Mouse (Mus musculus) layer of hippocampus, adult 8-10 months (tissue): ENCODE results near the gene Tpsg1. TPM values are rescaled to one million over a fixed set of nuclear protein-coding genes. Genes with fewer than 3 reads are reported as not detected.

Experiments
- DNase-seq, 2 experiments: peaks; one replicate each; pipeline ENCODE4 v3.0.0; 2022; ENCODE audit warnings: low spot score in 2 of 2
- total RNA-seq, 4 experiments: library from RNA; stranded (reverse); gene quantifications; 2 replicates each; pipeline ENCODE4 v1.2.4; 2022

Tpsg1 gene
- total RNA-seq, 4 experiments from 2014 or later: 0.47 TPM; not detected in 3

DNA sequence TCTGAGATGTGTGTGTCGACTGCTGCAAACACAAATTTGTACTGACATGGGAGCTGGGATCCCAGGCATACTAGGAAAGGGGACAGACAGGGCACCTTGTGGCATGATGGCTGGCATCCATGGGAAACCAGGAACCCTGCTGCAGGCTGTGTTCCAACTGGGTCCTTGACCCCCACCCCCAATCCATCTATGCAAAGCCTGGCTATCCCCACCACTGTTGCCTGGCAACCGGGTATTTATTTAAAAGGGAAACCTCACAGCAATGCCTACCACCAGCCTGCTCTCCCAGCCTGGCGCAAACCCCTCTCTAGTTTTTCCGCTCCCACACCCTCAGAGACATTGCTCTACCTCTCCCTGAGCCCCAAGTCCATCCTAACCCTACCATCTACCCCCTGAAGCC lies 38.3 kb downstream of the Tpsg1 start:
- DNase-seq: no peak

DNA sequence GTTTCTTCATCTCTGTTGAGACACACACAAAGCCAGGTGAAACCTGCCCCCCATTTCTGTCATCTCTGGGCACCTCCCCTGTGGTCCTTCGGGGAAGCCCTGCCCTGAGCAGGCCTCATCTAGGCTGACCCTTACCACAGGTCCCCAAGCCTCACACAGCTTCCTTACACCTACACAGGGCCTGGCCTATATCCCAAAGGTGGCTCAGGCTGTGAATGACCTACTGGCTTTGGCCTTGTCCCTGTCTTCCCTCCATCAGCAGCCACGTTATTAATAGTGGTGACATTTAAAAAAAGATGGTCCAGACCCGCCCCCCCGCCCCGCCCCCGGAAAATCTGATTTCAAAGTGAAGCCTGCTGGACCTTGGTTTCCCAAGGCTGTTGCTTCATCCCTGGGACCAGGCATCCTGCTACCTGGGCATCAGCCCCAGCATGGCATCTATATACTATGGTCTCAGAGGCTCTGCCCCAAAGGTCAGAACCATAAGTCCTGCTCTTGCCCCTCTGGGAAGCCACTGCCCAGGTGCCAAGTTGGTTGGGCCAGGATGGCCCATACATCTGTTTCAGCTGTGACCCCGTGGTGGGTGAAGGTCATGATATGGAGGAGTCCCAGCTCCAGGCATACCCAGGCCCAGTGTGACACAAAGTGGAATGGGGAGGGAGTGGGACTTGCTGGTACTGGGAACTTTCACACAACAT lies 39.4 kb downstream of the Tpsg1 start:
- DNase-seq: no peak

- DNase-seq: no peak
Measured at GRCm38 (mm10) chr17:25409621-25410020, 40.5 kb downstream of the Tpsg1 start.

DNA sequence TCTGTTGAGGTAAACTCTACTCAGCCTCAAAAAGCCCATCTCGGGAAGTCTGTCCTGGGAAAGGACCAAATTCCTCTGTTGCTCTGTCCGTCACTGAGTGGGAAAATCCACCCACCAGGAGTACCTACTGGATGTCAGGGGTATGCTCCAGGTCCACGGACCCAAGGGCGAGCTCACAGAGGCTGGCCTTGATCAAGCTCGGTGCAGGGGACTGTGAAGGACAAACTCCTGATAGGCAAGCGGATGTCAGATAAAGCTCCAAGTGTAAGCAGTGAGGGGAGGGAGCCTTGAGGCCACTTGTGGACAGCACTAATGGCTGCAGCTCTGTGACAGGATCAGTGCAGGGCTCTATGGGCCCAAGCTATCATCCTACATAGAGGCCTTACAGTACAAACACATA lies 41.1 kb downstream of the Tpsg1 start:
- no peak for DNase-seq

GRCm38 (mm10) chr17:25410786-25411185 lies 41.7 kb downstream of the Tpsg1 start:
- DNase-seq: no peak

DNA sequence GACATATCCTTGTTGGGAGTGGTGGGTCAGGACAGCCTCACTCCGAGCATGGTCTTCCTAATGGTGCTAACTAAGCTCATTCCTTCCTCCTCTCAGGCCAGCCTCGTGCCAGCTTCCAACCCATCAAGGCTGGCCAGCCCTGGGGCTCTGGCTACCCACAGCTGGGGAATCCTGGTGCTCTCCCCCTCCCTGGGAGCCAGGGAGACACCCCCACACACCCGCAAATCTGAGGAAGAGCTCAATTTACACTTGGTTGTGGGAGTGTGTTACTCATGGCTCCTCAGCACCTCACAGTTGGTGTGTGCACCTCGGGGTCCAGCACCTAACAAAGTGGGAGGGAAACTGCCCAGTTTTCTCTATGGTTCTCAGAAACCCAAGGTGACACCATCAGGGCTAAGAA lies 42.2 kb downstream of the Tpsg1 start:
- no peak for DNase-seq

DNA sequence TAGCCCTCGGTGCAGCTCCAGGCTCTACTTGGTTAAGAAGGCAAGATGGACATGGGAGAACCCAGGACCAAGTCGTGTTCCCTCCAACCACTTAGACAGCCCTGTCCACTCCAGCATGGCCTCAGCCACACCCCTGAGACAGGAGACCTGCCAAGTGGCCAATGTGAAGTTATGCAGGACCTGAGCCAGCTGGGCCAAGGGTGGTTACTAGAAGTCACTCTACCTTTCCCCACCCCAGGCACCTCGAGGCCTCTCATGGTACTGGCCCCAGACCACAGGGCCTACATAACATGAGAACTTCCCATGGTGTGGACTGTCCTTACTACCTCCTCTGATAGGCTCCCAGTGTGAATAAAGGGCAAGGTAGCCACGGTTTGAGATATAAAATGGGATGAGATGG lies 45.1 kb downstream of the Tpsg1 start:
- DNase-seq: no peak

DNA sequence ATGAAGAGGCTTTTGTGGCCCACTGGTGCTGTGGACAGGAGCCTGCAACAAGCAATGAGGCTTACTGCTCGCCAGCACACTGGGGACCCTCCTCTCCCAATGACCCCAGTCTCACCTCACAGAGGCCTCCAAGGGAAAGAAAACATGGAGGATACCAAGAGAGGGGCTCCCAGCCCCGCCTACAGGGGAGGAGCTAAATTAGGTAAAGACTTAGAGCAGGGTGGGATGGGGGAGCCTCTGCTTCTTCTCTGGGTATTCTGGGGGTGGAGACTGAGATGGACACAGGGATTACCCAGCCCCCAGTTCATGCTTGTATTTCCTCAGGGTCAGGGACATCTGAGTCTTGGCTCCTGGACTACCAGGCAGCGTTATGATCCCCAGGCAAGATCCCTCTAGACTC lies 45.8 kb downstream of the Tpsg1 start:
- DNase-seq: no peak

DNA sequence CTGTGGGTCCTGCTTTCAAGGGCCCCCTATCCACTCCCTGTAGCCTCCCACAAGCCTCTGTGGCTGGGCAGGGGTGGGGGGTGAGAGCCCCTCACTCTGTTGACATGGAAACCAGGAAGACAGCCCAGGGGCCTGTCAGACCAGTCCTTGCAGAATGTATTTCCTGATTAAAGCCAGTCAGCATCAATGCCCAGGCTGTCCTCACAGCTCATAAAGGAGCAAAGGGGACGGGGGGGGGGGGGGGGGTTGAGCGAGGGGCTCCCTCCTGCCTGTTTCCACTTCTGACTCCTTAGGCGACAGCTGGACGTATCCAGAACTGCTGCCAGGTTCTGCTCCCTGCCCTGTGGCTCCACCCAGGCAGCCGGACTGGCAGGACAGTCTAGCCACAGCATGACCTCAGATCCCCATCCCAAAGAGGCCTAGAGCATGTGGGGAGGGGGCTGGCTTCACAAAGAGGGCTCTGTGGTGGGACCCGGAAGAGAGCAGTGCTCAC lies 46.4 kb downstream of the Tpsg1 start:
- DNase-seq: no peak

GRCm38 (mm10) chr17:25416219-25416618 lies 47.1 kb downstream of the Tpsg1 start:
- no peak for DNase-seq

- no peak for DNase-seq
Measured at GRCm38 (mm10) chr17:25417990-25418389, 48.9 kb downstream of the Tpsg1 start.

GRCm38 (mm10) chr17:25418926-25419325 lies 49.9 kb downstream of the Tpsg1 start:
- peak; percentile 65 to 68 for DNase-seq

DNA sequence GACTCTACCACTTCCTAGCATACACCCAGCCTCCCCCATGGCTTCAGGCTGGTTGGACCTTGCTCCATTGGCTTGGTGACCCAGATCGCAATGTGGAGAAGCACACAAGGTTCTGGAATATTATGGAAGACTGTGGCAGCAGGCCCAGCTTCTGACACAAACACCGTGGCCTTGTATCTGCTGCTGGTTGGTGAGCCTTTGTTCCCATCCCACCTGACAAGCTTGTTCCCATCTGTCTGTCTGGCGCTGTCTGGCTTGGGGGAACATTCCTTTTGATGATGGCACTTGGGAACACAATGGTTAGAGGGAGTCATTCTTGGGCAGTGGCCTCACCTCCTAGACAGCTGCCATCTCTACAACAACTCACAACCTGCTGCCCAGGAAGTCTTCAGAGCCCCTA lies 51.9 kb downstream of the Tpsg1 start:
- peak in 1 of 2 experiments; percentile 57 for DNase-seq

Other genes starting within 250 kb of the Tpsg1 start
- 1 to 10 TPM in 3 of 4 experiments, under 1 TPM in 1; 0.89 to 3.9 (median 1.8) TPM for gene Ptx4, start 248.5 kb upstream of the Tpsg1 start, total RNA-seq
- gene Clcn7, start 235.9 kb upstream of the Tpsg1 start, total RNA-seq: 10 to 100 TPM; 54.7 to 61.5 (median 58.9) TPM
- gene Ccdc154, start 206.8 kb upstream of the Tpsg1 start, total RNA-seq: under 1 TPM in 1 of 4 experiments, not detected in 3; 0.18 TPM
- gene Gm38655, start 193.8 kb upstream of the Tpsg1 start, total RNA-seq: not detected
- 10 to 100 TPM; 19.7 to 21.1 (median 20.8) TPM for gene BC003965, start 184.7 kb upstream of the Tpsg1 start, total RNA-seq
- gene Unkl, start 180.9 kb upstream of the Tpsg1 start, total RNA-seq: 10 to 100 TPM; 36.0 to 42.6 (median 39.6) TPM
- gene Gnptg, start 129.1 kb upstream of the Tpsg1 start, total RNA-seq: 10 to 100 TPM; 70.8 to 79.1 (median 76.3) TPM
- 10 to 100 TPM; 22.9 to 28.4 (median 24.9) TPM for gene Tsr3, start 129.1 kb upstream of the Tpsg1 start, total RNA-seq
- gene Baiap3, start 112.9 kb upstream of the Tpsg1 start, total RNA-seq: 10 to 100 TPM in 3 of 4 experiments, 1 to 10 TPM in 1; 9.6 to 16.7 (median 11.0) TPM
- 100 to 1,000 TPM; 212 to 231 (median 228) TPM for gene Ube2i, start 94.7 kb upstream of the Tpsg1 start, total RNA-seq
- gene Prss34, start 70.9 kb upstream of the Tpsg1 start, total RNA-seq: not detected
- not detected for gene Prss28, start 60.6 kb upstream of the Tpsg1 start, total RNA-seq
- gene Prss29, start 50.6 kb upstream of the Tpsg1 start, total RNA-seq: not detected
- not detected for gene Tpsab1, start 23.7 kb upstream of the Tpsg1 start, total RNA-seq
- gene Tpsb2, start 3.0 kb upstream of the Tpsg1 start, total RNA-seq: 1 to 10 TPM in 1 of 4 experiments, under 1 TPM in 3; 0.31 to 1.0 (median 0.59) TPM
- gene Cacna1h, start 64.5 kb downstream of the Tpsg1 start, total RNA-seq: 100 to 1,000 TPM in 2 of 4 experiments, 10 to 100 TPM in 2; 92.8 to 120 (median 105) TPM
- gene Tekt4, start 85.3 kb downstream of the Tpsg1 start, total RNA-seq: 1 to 10 TPM in 3 of 4 experiments, under 1 TPM in 1; 0.96 to 1.8 (median 1.2) TPM
- gene Sstr5, start 128.0 kb downstream of the Tpsg1 start, total RNA-seq: under 1 TPM in 3 of 4 experiments, not detected in 1; 0.10 to 0.20 (median 0.18) TPM
- 10 to 100 TPM; 47.4 to 54.5 (median 52.1) TPM for gene Sox8, start 201.4 kb downstream of the Tpsg1 start, total RNA-seq
- gene Lmf1, start 209.8 kb downstream of the Tpsg1 start, total RNA-seq: 10 to 100 TPM; 27.0 to 33.4 (median 28.4) TPM